Mouse (Mus musculus) liver, embryonic 14.5 days (tissue): ENCODE data around the gene Thbs1.

Experiments
- CTCF ChIP-seq: IDR thresholded peaks from 2 replicates; pipeline ENCODE4 v1.5.1; 2016; ENCODE audit warnings: antibody characterized with exemption, low read depth, control low read depth
- EP300 ChIP-seq: IDR thresholded peaks from 2 replicates; pipeline ENCODE4 v1.6.1; 2016; ENCODE audit warnings: antibody characterized with exemption, low read depth

GRCm38 (mm10) chr2:118122291-118122690, 10.6 kb downstream of the Thbs1 start:
- TF ChIP-seq CTCF (no peak), EP300 (no peak)
